27 mouse cellular contexts compared by ENCODE assay signal in genomic region chr4:100031270-100031669, GRCm38 (mm10).
DNase-seq lines count a peak whose midpoint lies in the region; ATAC-seq lines count a peak whose summit lies in the region.
"Had no signal": no experiment of that assay in that cellular context is flagged by ENCODE, and none has a peak within 500 bp of the region (broad histone marks: within the 10 kb centered on the region; RNA-seq: fewer than 3 reads in every experiment).

No protein-coding gene starts in this region.

- peak overlapping the region; percentile 41; the same call in 1 of the 2 replicates for H3K27ac ChIP-seq in kidney, embryonic 15.5 days
- peak overlapping the region; percentile 83 for H3K27ac ChIP-seq in heart, embryonic 13.5 days (replicated peaks)
- H3K27ac ChIP-seq in forebrain, embryonic 13.5 days, result no peak overlapping the region
- H3K27ac ChIP-seq: embryonic facial prominence, embryonic 13.5 days; forebrain, embryonic 10.5 days; hindbrain, embryonic 14.5 days; liver, embryonic 14.5 days; midbrain, embryonic 10.5 days had no signal

- WGBS in kidney, embryonic 15.5 days, result 66% methylated on average over 6 of the region's 6 CpGs
- 28% methylated on average over 6 of the region's 6 CpGs for WGBS in heart, embryonic 13.5 days
- WGBS in forebrain, embryonic 13.5 days, result 76% methylated on average over 6 of the region's 6 CpGs

- no peak overlapping the region for H3K4me3 ChIP-seq in kidney, embryonic 15.5 days (replicated peaks)
- no peak overlapping the region for H3K4me3 ChIP-seq in heart, embryonic 13.5 days
- H3K4me3 ChIP-seq in forebrain, embryonic 13.5 days, result no peak overlapping the region
- H3K4me3 ChIP-seq: embryonic facial prominence, embryonic 13.5 days; forebrain, embryonic 10.5 days; midbrain, embryonic 10.5 days had no signal

- no peaks in the 10 kb centered on the region for H3K27me3 ChIP-seq in kidney, embryonic 15.5 days
- H3K27me3 ChIP-seq in heart, embryonic 13.5 days (replicated peaks), result peaks cover 7% of the 10 kb centered on the region; the same call in 1 of the 2 replicates
- no peaks in the 10 kb centered on the region for H3K27me3 ChIP-seq in forebrain, embryonic 13.5 days
- H3K27me3 ChIP-seq: embryonic facial prominence, embryonic 13.5 days had no signal

- H3K9me3 ChIP-seq in kidney, embryonic 15.5 days (replicated peaks), result no peaks in the 10 kb centered on the region
- no peaks in the 10 kb centered on the region for H3K9me3 ChIP-seq in heart, embryonic 13.5 days
- no peaks in the 10 kb centered on the region for H3K9me3 ChIP-seq in forebrain, embryonic 13.5 days (replicated peaks)
- H3K9me3 ChIP-seq: embryonic facial prominence, embryonic 13.5 days; forebrain, embryonic 10.5 days; midbrain, embryonic 10.5 days had no signal

- no peak overlapping the region for H3K4me2 ChIP-seq in kidney, embryonic 15.5 days
- H3K4me2 ChIP-seq in heart, embryonic 13.5 days, result no peak overlapping the region
- no peak overlapping the region for H3K4me2 ChIP-seq in forebrain, embryonic 13.5 days
- H3K4me2 ChIP-seq: embryonic facial prominence, embryonic 13.5 days; hindbrain, embryonic 14.5 days; lung, embryonic 14.5 days had no signal

- ATAC-seq in kidney, embryonic 15.5 days (replicated peaks; ENCODE audit: low FRiP score), result no peak
- no peak for ATAC-seq in heart, embryonic 13.5 days (ENCODE audit: extremely low read depth, insufficient number of reproducible peaks, low FRiP score, low TSS enrichment)
- no peak for ATAC-seq in forebrain, embryonic 13.5 days
- ATAC-seq: forebrain, postnatal 0 days; intestine, postnatal 0 days; midbrain, embryonic 16.5 days had no signal

- H3K4me1 ChIP-seq in kidney, embryonic 15.5 days, result peaks cover 13% of the 10 kb centered on the region
- peaks cover 22% of the 10 kb centered on the region for H3K4me1 ChIP-seq in heart, embryonic 13.5 days
- H3K4me1 ChIP-seq in forebrain, embryonic 13.5 days, result no peaks in the 10 kb centered on the region
- H3K4me1 ChIP-seq: midbrain, embryonic 10.5 days had no signal

- intact Hi-C loops in heart, postnatal 10 days (cut with DNase I), result no loop called here

- H3K36me3 ChIP-seq in kidney, embryonic 15.5 days, result no peaks in the 10 kb centered on the region
- H3K36me3 ChIP-seq in heart, embryonic 13.5 days, result no peaks in the 10 kb centered on the region
- no peaks in the 10 kb centered on the region for H3K36me3 ChIP-seq in forebrain, embryonic 13.5 days (ENCODE audit: poor library complexity, severe bottlenecking)
- H3K36me3 ChIP-seq: embryonic facial prominence, embryonic 13.5 days; forebrain, embryonic 10.5 days; midbrain, embryonic 10.5 days had no signal

- no peak overlapping the region for H3K9ac ChIP-seq in kidney, embryonic 15.5 days
- H3K9ac ChIP-seq in heart, embryonic 13.5 days, result peak overlapping the region; percentile 15; the same call in 1 of the 2 replicates
- H3K9ac ChIP-seq in forebrain, embryonic 13.5 days, result no peak overlapping the region
- H3K9ac ChIP-seq: embryonic facial prominence, embryonic 13.5 days; forebrain, postnatal 0 days; hindbrain, embryonic 14.5 days; liver, embryonic 14.5 days; lung, embryonic 14.5 days had no signal

- DNase-seq in kidney, adult 8-10 months, result no peak
- peak; percentile 34 to 56 for DNase-seq in heart, adult 9 months (ENCODE audit: low spot score in 2 of 2)
- peak; percentile 68 to 76 for DNase-seq in heart, postnatal 10 days
- DNase-seq in thymus, adult 18-20 months, result no peak
- no peak for DNase-seq in spleen, postnatal 36 days (ENCODE audit: low spot score in 2 of 2)
- DNase-seq: adrenal gland, adult 2 months; adrenal gland, postnatal 36 days; B cell, adult 2 months; cerebellum, adult 18-20 months; cerebellum, postnatal 10 days; forebrain, postnatal 0 days; gastrocnemius, postnatal 10 days; kidney, postnatal 14 days; layer of hippocampus, adult 9-11 months; liver; lung, embryonic 14.5 days; lung, postnatal 14 days had no signal

Comparison
In these comparisons a context has a peak if more than half of its experiments do, and no peak if none do; other contexts are left out.
1. DNase-seq: peak in heart, adult 9 months (2 of 2) and heart, postnatal 10 days (2 of 2); none in kidney, adult 8-10 months (0 of 2), thymus, adult 18-20 months (0 of 2) and spleen, postnatal 36 days (0 of 2).